Mouse (Mus musculus): ENCODE data around the gene Timm13. TPM values are rescaled to one million over a fixed set of nuclear protein-coding genes. Genes with fewer than 3 reads are reported as not detected.
A peak's percentile ranks its signal among the peaks of the same experiment; 100 is the strongest.

The Timm13 gene
- polyA plus RNA-seq, 2 experiments, result 114 to 208 TPM

DNA sequence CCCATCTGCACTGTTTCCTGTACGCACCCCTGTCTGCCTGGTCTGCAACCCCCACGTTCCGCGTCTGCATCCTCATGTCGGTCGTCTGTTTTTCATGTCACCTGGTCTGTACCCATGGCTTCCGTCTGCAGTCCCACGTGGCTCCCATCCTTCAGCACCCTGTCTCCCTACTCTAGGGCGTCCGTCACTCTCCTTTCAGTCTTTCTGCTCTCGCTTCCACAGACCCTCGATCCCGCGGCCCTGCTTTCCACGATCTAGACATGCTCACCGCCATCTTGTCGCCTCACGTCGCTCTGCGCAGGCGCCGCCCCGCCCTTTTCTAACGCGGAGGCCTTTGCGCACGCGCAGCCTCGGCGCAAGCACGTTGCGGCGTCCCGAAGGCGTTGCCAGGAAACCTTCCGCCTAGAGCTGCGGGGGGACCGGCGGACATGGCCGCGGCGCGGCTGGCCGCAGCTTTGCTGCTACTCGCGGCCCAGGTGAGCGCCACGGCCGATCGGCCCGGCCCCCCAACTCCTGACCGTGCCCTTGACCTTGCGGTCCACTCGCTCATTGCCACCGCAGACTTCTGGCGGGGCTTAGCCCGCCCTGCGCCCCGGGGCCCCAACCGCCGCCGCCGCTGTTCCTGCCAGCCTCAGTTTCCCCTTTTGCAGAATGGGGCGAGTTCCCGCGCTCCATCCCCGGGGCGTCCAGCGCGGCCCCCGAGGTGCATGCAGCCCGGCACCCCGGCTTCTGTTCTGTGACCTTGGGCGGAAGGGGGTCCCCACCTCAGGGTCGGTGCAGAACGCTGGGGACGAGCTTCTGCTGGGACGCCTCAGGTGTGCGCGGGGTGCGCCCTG lies 45.6 kb downstream of the Timm13 start, which contains the start of the genes Lsm7 and Sppl2b:
Lsm7 (minus strand) TSS at position 297 of the 836 bp plus-strand sequence.
Sppl2b (plus strand) TSS at position 363 of the 836 bp plus-strand sequence.
- DNase-seq (ENCODE audit: low read depth in 3 of 3, low spot score in 3 of 3) (peak; percentile 88 to 90 (median 90)), ATAC-seq (ENCODE audit: insufficient read depth) (peak; percentile 20)
- WGBS (ENCODE audit: insufficient replicate concordance), result under 1% methylated on average over 79 of the region's 81 CpGs
- H3K27ac ChIP-seq, result peak within 1 kb of the TSS; percentile 100
- H3K36me3 ChIP-seq (replicated peaks; ENCODE audit: control insufficient read depth, insufficient read depth, low read depth), result peaks cover 11% of the 10 kb centered on the region
- H3K4me1 ChIP-seq (replicated peaks; ENCODE audit: control insufficient read depth in 2 of 2, insufficient read depth in 2 of 2, low read length in 1 of 2), result peaks cover 37 to 46% of the 10 kb centered on the region in 2 experiments
- peak within 1 kb of the TSS; percentile 92 to 100 for H3K4me3 ChIP-seq (ENCODE audit: insufficient read depth in 1 of 2, low read depth in 2 of 2, low read length in 2 of 2)
- no peaks in the 10 kb centered on the region for H3K27me3 ChIP-seq (ENCODE audit: control insufficient read depth, insufficient read depth, low read length)
- no peaks in the 10 kb centered on the region for H3K9me3 ChIP-seq (ENCODE audit: control insufficient read depth, low read length)
- peak within 1 kb of the TSS; percentile 99 for H3K4me2 ChIP-seq (ENCODE audit: low read depth)
- no peak for TF ChIP-seq CTCF (IDR thresholded peaks at IDR 0.05; ENCODE audit: low read depth)
- TF ChIP-seq EP300 (IDR thresholded peaks at IDR 0.05; ENCODE audit: low read depth), result no peak
- H3K9ac ChIP-seq (replicated peaks), result peak within 1 kb of the TSS; percentile 99

Other genes with a start within 250 kb of the Timm13 start
- gene Btbd2, start 243.9 kb downstream of the Timm13 start, polyA plus RNA-seq (2012; rRNA removed), result 8.2 and 11.3 TPM in 2 replicates
- gene Btbd2, start 243.9 kb downstream of the Timm13 start, polyA plus RNA-seq (2014; fragmentation: Nextera tagmentation; extraction: Ambion mirVana), result 8.6 and 12.0 TPM in 2 replicates
- gene Mknk2, start 222.9 kb downstream of the Timm13 start, polyA plus RNA-seq (2012; rRNA removed), result 59.7 and 69.1 TPM in 2 replicates
- 58.7 and 74.3 TPM in 2 replicates for gene Mknk2, start 222.9 kb downstream of the Timm13 start, polyA plus RNA-seq (2014; fragmentation: Nextera tagmentation; extraction: Ambion mirVana)
- 13.0 and 15.8 TPM in 2 replicates for gene Mob3a, start 199.0 kb downstream of the Timm13 start, polyA plus RNA-seq (2012; rRNA removed)
- 14.2 and 16.0 TPM in 2 replicates for gene Mob3a, start 199.0 kb downstream of the Timm13 start, polyA plus RNA-seq (2014; fragmentation: Nextera tagmentation; extraction: Ambion mirVana)
- gene Izumo4, start 198.8 kb downstream of the Timm13 start, polyA plus RNA-seq (2012; rRNA removed), result 9.9 and 11.3 TPM in 2 replicates
- gene Izumo4, start 198.8 kb downstream of the Timm13 start, polyA plus RNA-seq (2014; fragmentation: Nextera tagmentation; extraction: Ambion mirVana), result 4.0 and 6.0 TPM in 2 replicates
- gene Ap3d1, start 158.7 kb downstream of the Timm13 start, polyA plus RNA-seq (2012; rRNA removed), result 24.5 and 26.2 TPM in 2 replicates
- gene Ap3d1, start 158.7 kb downstream of the Timm13 start, polyA plus RNA-seq (2014; fragmentation: Nextera tagmentation; extraction: Ambion mirVana), result 20.1 and 22.4 TPM in 2 replicates
- 11.5 and 11.6 TPM in 2 replicates for gene Dot1l, start 145.8 kb downstream of the Timm13 start, polyA plus RNA-seq (2012; rRNA removed)
- gene Dot1l, start 145.8 kb downstream of the Timm13 start, polyA plus RNA-seq (2014; fragmentation: Nextera tagmentation; extraction: Ambion mirVana), result 7.1 and 8.3 TPM in 2 replicates
- gene Sf3a2, start 102.8 kb downstream of the Timm13 start, polyA plus RNA-seq (2012; rRNA removed), result 26.1 and 35.6 TPM in 2 replicates
- 36.1 and 40.7 TPM in 2 replicates for gene Sf3a2, start 102.8 kb downstream of the Timm13 start, polyA plus RNA-seq (2014; fragmentation: Nextera tagmentation; extraction: Ambion mirVana)
- gene Plekhj1, start 102.3 kb downstream of the Timm13 start, polyA plus RNA-seq (2012; rRNA removed), result 46.7 and 50.8 TPM in 2 replicates
- 77.0 and 85.0 TPM in 2 replicates for gene Plekhj1, start 102.3 kb downstream of the Timm13 start, polyA plus RNA-seq (2014; fragmentation: Nextera tagmentation; extraction: Ambion mirVana)
- 0.31 and 0.36 TPM in 2 replicates for gene Amh, start 95.7 kb downstream of the Timm13 start, polyA plus RNA-seq (2012; rRNA removed)
- 0.08 TPM in 1 of 2 replicates, not detected in the other for gene Amh, start 95.7 kb downstream of the Timm13 start, polyA plus RNA-seq (2014; fragmentation: Nextera tagmentation; extraction: Ambion mirVana)
- gene Jsrp1, start 87.5 kb downstream of the Timm13 start, polyA plus RNA-seq (2012; rRNA removed), result 0.15 TPM in 1 of 2 replicates, not detected in the other
- gene Jsrp1, start 87.5 kb downstream of the Timm13 start, polyA plus RNA-seq (2014; fragmentation: Nextera tagmentation; extraction: Ambion mirVana), result not detected in 2 replicates
- gene Oaz1, start 74.3 kb downstream of the Timm13 start, polyA plus RNA-seq (2012; rRNA removed), result 673 and 795 TPM in 2 replicates
- 1,285 and 1,384 TPM in 2 replicates for gene Oaz1, start 74.3 kb downstream of the Timm13 start, polyA plus RNA-seq (2014; fragmentation: Nextera tagmentation; extraction: Ambion mirVana)
- gene Lingo3, start 56.9 kb downstream of the Timm13 start, polyA plus RNA-seq (2012; rRNA removed), result 0.01 TPM in 1 of 2 replicates, not detected in the other
- 0.04 TPM in 1 of 2 replicates, not detected in the other for gene Lingo3, start 56.9 kb downstream of the Timm13 start, polyA plus RNA-seq (2014; fragmentation: Nextera tagmentation; extraction: Ambion mirVana)
- 196 and 215 TPM in 2 replicates for gene Lsm7, start 45.8 kb downstream of the Timm13 start, polyA plus RNA-seq (2012; rRNA removed)
- 178 and 181 TPM in 2 replicates for gene Lsm7, start 45.8 kb downstream of the Timm13 start, polyA plus RNA-seq (2014; fragmentation: Nextera tagmentation; extraction: Ambion mirVana)
- 76.1 and 82.4 TPM in 2 replicates for gene Sppl2b, start 45.7 kb downstream of the Timm13 start, polyA plus RNA-seq (2012; rRNA removed)
- gene Sppl2b, start 45.7 kb downstream of the Timm13 start, polyA plus RNA-seq (2014; fragmentation: Nextera tagmentation; extraction: Ambion mirVana), result 34.7 and 44.5 TPM in 2 replicates
- gene Tmprss9, start 29.1 kb downstream of the Timm13 start, polyA plus RNA-seq (2012; rRNA removed), result 0.05 and 0.06 TPM in 2 replicates
- gene Tmprss9, start 29.1 kb downstream of the Timm13 start, polyA plus RNA-seq (2014; fragmentation: Nextera tagmentation; extraction: Ambion mirVana), result not detected in 2 replicates
- 9.5 and 11.3 TPM in 2 replicates for gene Lmnb2, start 17.3 kb upstream of the Timm13 start, polyA plus RNA-seq (2012; rRNA removed)
- 2.8 and 3.2 TPM in 2 replicates for gene Lmnb2, start 17.3 kb upstream of the Timm13 start, polyA plus RNA-seq (2014; fragmentation: Nextera tagmentation; extraction: Ambion mirVana)
- gene Gadd45b, start 29.1 kb upstream of the Timm13 start, polyA plus RNA-seq (2012; rRNA removed), result 1.3 and 1.9 TPM in 2 replicates
- gene Gadd45b, start 29.1 kb upstream of the Timm13 start, polyA plus RNA-seq (2014; fragmentation: Nextera tagmentation; extraction: Ambion mirVana), result 2.0 and 2.7 TPM in 2 replicates
- gene Gng7, start 114.0 kb upstream of the Timm13 start, polyA plus RNA-seq (2012; rRNA removed), result 0.19 and 0.25 TPM in 2 replicates
- 0.23 and 0.33 TPM in 2 replicates for gene Gng7, start 114.0 kb upstream of the Timm13 start, polyA plus RNA-seq (2014; fragmentation: Nextera tagmentation; extraction: Ambion mirVana)
- 0.05 TPM in 1 of 2 replicates, not detected in the other for gene Diras1, start 124.7 kb upstream of the Timm13 start, polyA plus RNA-seq (2012; rRNA removed)
- gene Diras1, start 124.7 kb upstream of the Timm13 start, polyA plus RNA-seq (2014; fragmentation: Nextera tagmentation; extraction: Ambion mirVana), result not detected in 2 replicates
- 4.2 and 4.4 TPM in 2 replicates for gene Slc39a3, start 136.5 kb upstream of the Timm13 start, polyA plus RNA-seq (2012; rRNA removed)
- 2.7 and 3.2 TPM in 2 replicates for gene Slc39a3, start 136.5 kb upstream of the Timm13 start, polyA plus RNA-seq (2014; fragmentation: Nextera tagmentation; extraction: Ambion mirVana)
- 38.4 and 43.6 TPM in 2 replicates for gene Sgta, start 159.2 kb upstream of the Timm13 start, polyA plus RNA-seq (2012; rRNA removed)
- 43.8 and 48.0 TPM in 2 replicates for gene Sgta, start 159.2 kb upstream of the Timm13 start, polyA plus RNA-seq (2014; fragmentation: Nextera tagmentation; extraction: Ambion mirVana)
- gene Thop1, start 169.1 kb upstream of the Timm13 start, polyA plus RNA-seq (2012; rRNA removed), result 20.5 and 21.7 TPM in 2 replicates
- 15.0 and 17.7 TPM in 2 replicates for gene Thop1, start 169.1 kb upstream of the Timm13 start, polyA plus RNA-seq (2014; fragmentation: Nextera tagmentation; extraction: Ambion mirVana)
- gene Creb3l3, start 197.9 kb upstream of the Timm13 start, polyA plus RNA-seq (2012; rRNA removed), result 10.9 and 11.0 TPM in 2 replicates
- 16.8 and 20.1 TPM in 2 replicates for gene Creb3l3, start 197.9 kb upstream of the Timm13 start, polyA plus RNA-seq (2014; fragmentation: Nextera tagmentation; extraction: Ambion mirVana)
- gene Map2k2, start 204.9 kb upstream of the Timm13 start, polyA plus RNA-seq (2012; rRNA removed), result 56.0 and 60.3 TPM in 2 replicates
- gene Map2k2, start 204.9 kb upstream of the Timm13 start, polyA plus RNA-seq (2014; fragmentation: Nextera tagmentation; extraction: Ambion mirVana), result 90.0 and 98.9 TPM in 2 replicates
- 15.2 and 16.3 TPM in 2 replicates for gene Zbtb7a, start 234.3 kb upstream of the Timm13 start, polyA plus RNA-seq (2012; rRNA removed)
- 25.1 and 30.8 TPM in 2 replicates for gene Zbtb7a, start 234.3 kb upstream of the Timm13 start, polyA plus RNA-seq (2014; fragmentation: Nextera tagmentation; extraction: Ambion mirVana)

Measured in liver, embryonic 14.5 days (tissue).